Mouse (Mus musculus): ENCODE data around the gene Cnr1.

Gene Cnr1

GRCm38 (mm10) chr4:33924234-33924888 is at the start of gene Cnr1:
Gene Cnr1 (plus strand): TSS chr4:33924593.
- DNase-seq (ENCODE audit: low read depth, low spot score), result no peak

DNA sequence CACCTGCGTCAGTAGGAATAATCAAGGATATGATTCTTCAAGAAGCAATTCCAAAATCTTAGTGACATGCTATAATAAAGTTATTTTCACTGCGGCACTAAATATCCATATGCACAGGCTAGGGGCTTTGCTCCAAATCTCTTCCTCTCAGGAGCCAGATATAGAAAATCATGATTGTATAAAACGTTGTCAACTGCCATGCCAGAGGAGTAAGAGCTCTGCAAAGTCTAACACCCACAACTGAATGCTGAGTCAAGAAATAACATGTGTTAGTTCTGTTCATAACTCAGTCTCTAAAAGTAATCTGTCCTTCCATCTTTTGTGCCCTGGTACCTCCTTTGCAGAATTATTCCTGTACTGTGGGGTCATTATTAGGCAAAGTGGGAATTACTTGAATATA is 44.4 kb upstream of the Cnr1 start:
- DNase-seq (ENCODE audit: low read depth, low spot score), result no peak

- DNase-seq (ENCODE audit: low read depth, low spot score), result no peak
Measured at GRCm38 (mm10) chr4:33886026-33886425, 38.4 kb upstream of the Cnr1 start.

- no peak for DNase-seq (ENCODE audit: low read depth, low spot score)
Measured at GRCm38 (mm10) chr4:33889976-33890375, 34.4 kb upstream of the Cnr1 start.

- DNase-seq (ENCODE audit: low read depth, low spot score), result no peak
Measured at GRCm38 (mm10) chr4:33892178-33892869, 32.1 kb upstream of the Cnr1 start.

- DNase-seq (ENCODE audit: low read depth, low spot score), result no peak
Measured at GRCm38 (mm10) chr4:33893841-33894240, 30.6 kb upstream of the Cnr1 start.

- no peak for DNase-seq (ENCODE audit: low read depth, low spot score)
Measured at GRCm38 (mm10) chr4:33895046-33895445, 29.3 kb upstream of the Cnr1 start.

- DNase-seq (ENCODE audit: low read depth, low spot score), result no peak
Measured at GRCm38 (mm10) chr4:33895491-33895890, 28.9 kb upstream of the Cnr1 start.

GRCm38 (mm10) chr4:33901659-33902058 is 22.7 kb upstream of the Cnr1 start:
- DNase-seq (ENCODE audit: low read depth, low spot score), result no peak

GRCm38 (mm10) chr4:33903812-33904340 is 20.5 kb upstream of the Cnr1 start:
- DNase-seq (ENCODE audit: low read depth, low spot score), result no peak

- no peak for DNase-seq (ENCODE audit: low read depth, low spot score)
Measured at GRCm38 (mm10) chr4:33904826-33905225, 19.6 kb upstream of the Cnr1 start.

- DNase-seq (ENCODE audit: low read depth, low spot score), result no peak
Measured at GRCm38 (mm10) chr4:33908786-33909185, 15.6 kb upstream of the Cnr1 start.

DNA sequence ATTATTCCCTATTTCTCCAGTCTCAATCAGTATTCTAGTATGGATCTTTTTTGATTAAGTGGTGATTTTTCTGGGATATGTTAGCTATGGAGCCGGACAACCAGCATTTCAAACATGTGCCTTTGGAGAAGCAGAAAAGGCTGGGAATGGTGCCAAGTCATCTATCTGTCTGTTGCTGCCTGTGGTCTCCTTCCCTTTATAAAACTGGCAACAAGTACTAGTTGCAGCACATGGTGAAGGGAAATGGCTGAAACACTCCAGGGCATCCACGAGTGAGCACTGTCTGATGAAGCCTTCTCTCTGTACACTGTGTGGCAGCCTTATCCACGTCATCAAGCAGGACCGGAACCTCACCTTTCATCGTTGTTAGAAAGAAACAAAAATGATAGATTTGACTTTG is 8.7 kb upstream of the Cnr1 start:
- no peak for DNase-seq (ENCODE audit: low read depth, low spot score)

DNA sequence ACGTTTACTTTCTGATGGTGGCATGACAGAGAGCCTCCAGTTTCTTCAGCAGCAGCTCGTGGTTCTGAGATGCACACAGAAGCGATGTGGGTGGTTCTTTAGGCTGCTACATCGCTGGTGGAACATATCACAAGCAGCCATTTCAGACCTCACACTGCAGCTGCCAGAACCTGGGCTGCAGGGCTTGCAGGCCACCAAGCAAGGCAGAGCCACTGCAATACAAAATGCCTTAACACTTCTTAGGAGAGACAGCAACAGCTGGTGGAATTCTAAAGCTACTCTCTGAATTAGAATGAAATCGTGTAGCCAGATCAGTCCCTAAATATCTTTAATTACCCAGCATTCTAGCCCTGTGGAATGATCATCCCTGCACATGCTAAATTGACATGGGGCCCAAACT is 3.6 kb upstream of the Cnr1 start:
- DNase-seq (ENCODE audit: low read depth, low spot score), result no peak

- DNase-seq (ENCODE audit: low read depth, low spot score), result no peak
Measured at GRCm38 (mm10) chr4:33923151-33923760, 1.1 kb upstream of the Cnr1 start.

DNA sequence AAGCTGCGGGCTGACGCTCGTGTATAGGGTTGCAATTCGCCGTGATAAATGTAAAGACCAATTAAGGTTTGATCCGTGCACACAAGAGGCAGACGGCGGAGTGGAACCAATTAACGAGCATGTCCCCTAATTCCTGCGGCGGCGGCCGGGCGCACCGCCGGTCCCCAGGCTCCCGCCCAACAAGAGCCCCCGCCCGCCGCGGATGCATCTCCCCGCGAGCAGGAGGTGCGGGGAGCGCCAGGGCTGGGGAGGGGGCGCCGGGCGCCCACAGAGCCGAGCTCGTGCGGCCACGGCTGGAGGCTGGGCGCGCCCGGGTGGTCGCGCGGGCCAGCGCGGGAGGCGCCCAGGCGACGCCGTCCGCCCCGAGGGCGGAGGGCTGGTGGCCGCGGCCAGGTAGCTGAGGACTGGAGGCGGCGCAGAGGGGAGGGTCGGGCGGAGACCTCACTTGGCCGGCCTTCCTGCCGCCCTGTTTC is 596 bp upstream of the Cnr1 start:
- DNase-seq (ENCODE audit: low read depth, low spot score), result no peak

DNA sequence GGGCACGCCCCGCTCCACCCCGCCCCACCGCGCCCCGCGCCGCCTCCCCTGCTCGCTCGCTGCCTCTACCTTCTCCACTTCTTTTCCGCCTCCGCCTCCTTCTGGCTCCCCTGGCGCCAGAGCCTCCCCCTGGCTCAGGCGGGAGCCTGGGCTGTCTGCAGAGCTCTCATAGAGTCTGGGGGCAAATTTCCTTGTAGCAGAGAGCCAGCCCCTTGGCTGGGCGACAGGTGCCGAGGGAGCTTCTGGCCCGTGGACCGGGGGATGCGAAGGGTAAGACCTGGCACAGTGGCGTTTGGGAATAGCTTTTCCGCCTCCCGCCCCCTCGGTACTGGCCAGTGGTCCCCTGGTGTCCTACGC is 474 bp downstream of the Cnr1 start:
- DNase-seq (ENCODE audit: low read depth, low spot score), result no peak

DNA sequence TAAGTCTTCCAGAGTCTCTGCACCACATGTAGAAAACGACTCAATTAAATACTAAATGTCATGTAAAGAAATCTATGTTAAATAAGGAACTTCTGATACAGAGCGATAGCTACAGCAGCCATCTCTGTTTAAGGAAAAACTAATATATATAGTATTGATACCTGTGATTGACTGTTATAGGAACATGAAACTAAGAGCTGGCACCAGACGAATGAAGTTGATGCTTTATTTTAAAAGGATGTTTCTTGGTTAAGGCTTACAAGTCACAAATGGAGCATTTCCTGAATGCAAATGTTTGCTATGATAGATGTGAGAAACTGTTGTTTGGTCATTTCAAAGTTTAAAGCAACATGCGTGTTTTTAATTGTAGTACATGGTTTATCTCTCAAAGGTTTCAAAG is 1.1 kb downstream of the Cnr1 start:
- no peak for DNase-seq (ENCODE audit: low read depth, low spot score)

DNA sequence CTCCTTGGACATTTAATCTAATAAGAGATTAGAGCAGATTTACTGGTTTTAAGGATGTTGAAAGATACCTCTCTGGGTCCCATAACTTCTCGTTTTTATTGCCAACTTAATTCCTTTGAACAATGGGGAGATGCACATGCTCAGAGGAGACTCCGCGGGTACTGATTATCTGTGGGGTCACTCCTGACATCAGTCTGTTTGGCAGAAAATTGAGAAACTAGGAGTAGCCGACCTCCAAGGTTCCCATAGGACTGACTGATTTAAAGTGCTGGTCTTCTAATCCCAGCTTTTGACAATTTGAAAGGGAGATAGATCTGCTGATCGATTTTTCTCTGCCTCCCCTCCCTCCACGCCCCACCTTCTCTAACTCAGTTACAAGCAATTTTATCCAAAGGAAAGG is 1.6 kb downstream of the Cnr1 start:
- no peak for DNase-seq (ENCODE audit: low read depth, low spot score)

- DNase-seq (ENCODE audit: low read depth, low spot score), result no peak
Measured at GRCm38 (mm10) chr4:33926730-33927263, 2.4 kb downstream of the Cnr1 start.

DNA sequence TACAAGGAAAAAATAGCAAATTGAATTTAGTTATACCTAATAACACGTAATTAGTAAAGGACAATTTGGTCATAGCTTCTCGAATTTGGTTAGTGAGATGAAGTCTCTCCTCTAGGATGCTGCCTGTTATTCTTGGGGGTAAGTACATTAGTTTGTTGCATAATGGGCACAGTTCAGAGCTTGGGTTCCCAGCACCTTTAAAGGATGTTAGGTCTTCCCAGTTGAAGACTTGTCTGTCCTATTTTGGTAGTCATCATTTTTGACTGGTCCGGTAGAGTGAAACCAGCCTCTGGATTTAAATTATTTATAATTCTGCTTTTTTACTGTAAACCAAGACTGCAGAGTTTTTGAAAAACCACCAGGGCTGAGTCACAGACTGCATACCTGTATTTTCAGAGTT is 3.3 kb downstream of the Cnr1 start:
- no peak for DNase-seq (ENCODE audit: low read depth, low spot score)

DNA sequence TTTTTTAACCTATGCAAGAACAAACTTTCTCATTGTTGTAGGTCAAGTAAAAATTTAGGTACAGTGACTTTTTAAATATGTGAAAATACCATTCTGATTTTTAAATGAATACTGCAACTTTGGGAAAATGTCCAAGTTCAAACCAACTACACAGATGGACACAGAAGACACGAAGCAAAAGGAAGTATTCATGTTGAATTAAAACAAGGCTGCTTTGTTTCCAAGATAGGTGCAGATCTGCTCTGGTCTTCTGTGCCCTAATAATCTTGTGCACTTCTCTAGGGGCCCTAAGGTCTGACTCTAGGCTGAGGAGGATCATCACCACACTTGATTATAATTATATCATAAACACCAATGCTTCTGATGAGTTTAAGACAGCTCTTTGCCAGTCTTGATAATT is 4.1 kb downstream of the Cnr1 start:
- DNase-seq (ENCODE audit: low read depth, low spot score), result no peak

DNA sequence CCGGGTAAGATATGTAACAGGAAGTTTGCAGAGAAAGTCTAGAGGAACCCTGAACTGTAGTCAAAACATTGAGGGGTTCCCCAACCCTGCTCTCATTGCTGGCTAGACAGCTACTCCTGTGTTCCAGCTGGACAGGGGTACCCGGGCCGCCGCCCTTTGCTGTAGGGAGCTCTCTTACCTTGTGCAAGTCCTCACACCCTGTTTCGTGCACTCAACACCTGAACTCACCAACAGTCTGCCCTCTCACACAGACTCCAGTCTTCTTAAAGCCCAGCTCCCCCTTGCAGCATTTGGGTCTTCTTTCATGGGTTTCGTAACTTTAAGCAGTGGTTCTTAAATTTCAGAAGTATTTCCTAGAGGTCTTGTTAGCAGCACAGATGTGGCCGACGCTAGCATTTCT is 7.0 kb downstream of the Cnr1 start:
- DNase-seq (ENCODE audit: low read depth, low spot score), result no peak
